Mouse (Mus musculus) gastrocnemius, adult 2 months (tissue): ENCODE measurements at regions not wholly inside any gene's neighbourhood (a gene's known extent, or its start where the extent isn't known, plus 50 kb on each side); places are given as distances from the start of the nearest gene placed in this dataset.

Experiments used
- DNase-seq: peaks from one replicate; pipeline ENCODE4 v3.0.0; 2022
- H3K27ac ChIP-seq: fragments of 200-600 bp; 2 replicates; pipeline ENCODE4 v1.8.1; 2022; ENCODE audit warnings: mild to moderate bottlenecking
- H3K4me3 ChIP-seq: fragments of 200-600 bp; 2 replicates; pipeline ENCODE4 v1.8.1; 2022; ENCODE audit warnings: mild to moderate bottlenecking, moderate library complexity
- CTCF ChIP-seq: fragments of 200-600 bp; IDR thresholded peaks from 2 replicates; pipeline ENCODE4 v1.8.1; 2022; ENCODE audit warnings: antibody characterized with exemption, mild to moderate bottlenecking, moderate library complexity
- intact Hi-C: fragments of 180-260 bp; cut with DNase I; formaldehyde crosslinking; loops from one replicate; pipeline ENCODE4 v1.15.1; 2025

- DNase-seq = no peak
- Histone ChIP-seq H3K27ac (no peak overlapping the region), H3K4me3 (no peak overlapping the region)
- TF ChIP-seq CTCF = no peak
- intact Hi-C loops = no loop called here
These were observed 109.2 kb upstream of the Aldh1b1 start for GRCm38 (mm10) chr4:45689572-45689971.

- no peak overlapping the region for H3K27ac ChIP-seq
- no peak for DNase-seq
- intact Hi-C loops = no loop called here
- no peak overlapping the region for H3K4me3 ChIP-seq
- TF ChIP-seq CTCF = no peak
These were observed 110.6 kb upstream of the Aldh1b1 start for GRCm38 (mm10) chr4:45688233-45688632.

GRCm38 (mm10) chr4:45685031-45685430 lies 113.8 kb upstream of the Aldh1b1 start:
- Histone ChIP-seq H3K27ac (no peak overlapping the region), H3K4me3 (no peak overlapping the region)
- intact Hi-C loops = no loop called here
- no peak for TF ChIP-seq CTCF
- DNase-seq = no peak

- peak; percentile 39 for DNase-seq
- TF ChIP-seq CTCF = no peak
- intact Hi-C loops = no loop called here
- no peak overlapping the region for H3K4me3 ChIP-seq
- 0 out of 2 replicates have a peak overlapping the region, but pooled peaks have one; percentile 20 for H3K27ac ChIP-seq
These were observed 115.6 kb upstream of the Aldh1b1 start for GRCm38 (mm10) chr4:45683205-45683604.

GRCm38 (mm10) chr4:45682746-45683145 lies 116.1 kb upstream of the Aldh1b1 start:
- H3K4me3 ChIP-seq = no peak overlapping the region
- intact Hi-C loops = no loop called here
- H3K27ac ChIP-seq = no peak overlapping the region
- DNase-seq = no peak
- TF ChIP-seq CTCF = no peak

GRCm38 (mm10) chr4:45676137-45676536 lies 122.7 kb upstream of the Aldh1b1 start:
- TF ChIP-seq CTCF = peak; percentile 29; the same call in 1 of the 2 replicates
- no peak overlapping the region for H3K27ac ChIP-seq
- DNase-seq = no peak
- no peak overlapping the region for H3K4me3 ChIP-seq
- intact Hi-C loops = no loop called here

- no peak overlapping the region for H3K27ac ChIP-seq
- intact Hi-C loops = no loop called here
These were observed 124.5 kb upstream of the Aldh1b1 start for GRCm38 (mm10) chr4:45674291-45674690.

GRCm38 (mm10) chr4:45673081-45673819 lies 125.6 kb upstream of the Aldh1b1 start:
- intact Hi-C loops = no loop called here
- TF ChIP-seq CTCF = no peak
- Histone ChIP-seq H3K4me3 (no peak overlapping the region), H3K27ac (no peak overlapping the region)
- DNase-seq = no peak

More at GRCm38 (mm10) chr4:45674291-45674690, 124.5 kb upstream of the Aldh1b1 start:
- H3K4me3 ChIP-seq = no peak overlapping the region
- no peak for TF ChIP-seq CTCF
- no peak for DNase-seq

- intact Hi-C loops = no loop called here
- no peak overlapping the region for H3K27ac ChIP-seq
- no peak for TF ChIP-seq CTCF
- H3K4me3 ChIP-seq = no peak overlapping the region
- DNase-seq = no peak
These were observed 126.4 kb upstream of the Aldh1b1 start for GRCm38 (mm10) chr4:45672262-45673076.

- intact Hi-C loops = no loop called here
These were observed 132.1 kb upstream of the Shb start for GRCm38 (mm10) chr4:45664372-45664771.

GRCm38 (mm10) chr4:45657350-45657978 lies 125.2 kb upstream of the Shb start:
- no peak overlapping the region for H3K4me3 ChIP-seq
- no peak for TF ChIP-seq CTCF
- H3K27ac ChIP-seq = no peak overlapping the region
- intact Hi-C loops = no loop called here
- DNase-seq = no peak

More at GRCm38 (mm10) chr4:45664372-45664771, 132.1 kb upstream of the Shb start:
- DNase-seq = no peak
- Histone ChIP-seq H3K4me3 (no peak overlapping the region), H3K27ac (no peak overlapping the region)
- TF ChIP-seq CTCF = no peak

GRCm38 (mm10) chr4:45655780-45656179 lies 123.5 kb upstream of the Shb start:
- no peak overlapping the region for H3K4me3 ChIP-seq
- DNase-seq = no peak
- intact Hi-C loops = no loop called here
- H3K27ac ChIP-seq = no peak overlapping the region
- no peak for TF ChIP-seq CTCF

- H3K27ac ChIP-seq = no peak overlapping the region
- intact Hi-C loops = no loop called here
- no peak for TF ChIP-seq CTCF
- no peak overlapping the region for H3K4me3 ChIP-seq
- no peak for DNase-seq
These were observed 122.5 kb upstream of the Shb start for GRCm38 (mm10) chr4:45654804-45655155.
